Mouse (Mus musculus) right cerebral cortex, postnatal 25 days (tissue): Measurements from ENCODE around the gene Tpm1.

Experiments
- DNase-seq: peaks from one replicate; pipeline ENCODE4 v3.0.0; 2022

The Tpm1 gene

DNA sequence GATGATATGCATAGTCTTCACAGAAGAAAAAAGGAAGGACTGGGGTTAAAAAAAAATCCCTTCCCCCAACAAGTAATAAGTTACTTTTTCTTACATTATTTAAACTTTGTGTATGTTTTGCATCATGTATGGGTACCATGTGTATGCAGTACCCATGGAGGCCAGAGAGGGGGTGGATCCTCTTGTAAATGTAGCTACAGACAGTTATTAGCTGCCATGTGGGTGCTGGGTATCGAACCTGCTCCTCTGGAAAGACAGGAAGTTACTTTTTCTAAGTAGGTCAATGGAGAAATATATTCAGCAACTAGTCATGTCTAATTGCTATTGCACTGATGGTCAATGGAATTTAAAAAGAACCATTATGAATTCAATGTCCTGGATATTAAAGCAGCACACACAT is 70.7 kb downstream of the Tpm1 start:
- DNase-seq = no peak

DNA sequence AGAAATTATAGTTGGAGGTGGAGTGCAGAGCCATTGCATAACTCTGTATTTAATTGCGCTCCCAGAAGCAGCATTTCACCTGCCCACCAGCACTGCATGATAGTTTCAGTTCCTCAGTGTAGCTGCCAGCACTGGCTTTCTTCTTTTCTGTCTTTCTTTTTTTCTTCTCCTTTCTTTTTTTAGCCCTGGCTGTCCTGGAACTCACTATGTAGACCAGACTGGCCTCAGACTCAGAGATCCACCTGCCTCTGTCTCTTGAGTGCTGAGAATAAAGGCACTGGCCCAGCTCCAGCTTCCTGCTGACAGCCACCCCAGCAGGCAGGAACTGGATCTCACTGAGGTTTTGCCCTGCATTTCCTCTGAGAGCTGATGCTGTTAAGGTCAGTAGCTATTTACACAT is 71.2 kb downstream of the Tpm1 start:
- DNase-seq = peak; percentile 35

DNA sequence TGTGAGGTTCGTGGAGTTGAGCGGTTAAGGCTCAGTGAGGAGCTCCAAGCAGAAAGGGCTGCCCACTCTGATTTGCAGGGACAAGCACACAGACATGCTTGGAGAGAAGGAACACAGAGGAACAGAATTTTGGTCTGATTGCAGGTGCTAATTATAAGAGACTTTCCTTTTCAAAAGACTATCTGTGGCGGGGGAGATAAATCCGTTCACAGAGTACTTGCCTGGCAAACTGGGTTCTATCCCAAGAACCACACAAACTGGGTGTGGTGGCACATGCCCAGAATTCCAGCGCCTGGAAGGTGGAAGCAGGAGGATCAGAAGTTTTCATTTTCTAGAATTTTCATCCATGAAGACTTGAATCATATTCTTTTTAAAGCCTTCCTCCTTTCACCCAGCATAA is 72.1 kb downstream of the Tpm1 start:
- no peak for DNase-seq

DNA sequence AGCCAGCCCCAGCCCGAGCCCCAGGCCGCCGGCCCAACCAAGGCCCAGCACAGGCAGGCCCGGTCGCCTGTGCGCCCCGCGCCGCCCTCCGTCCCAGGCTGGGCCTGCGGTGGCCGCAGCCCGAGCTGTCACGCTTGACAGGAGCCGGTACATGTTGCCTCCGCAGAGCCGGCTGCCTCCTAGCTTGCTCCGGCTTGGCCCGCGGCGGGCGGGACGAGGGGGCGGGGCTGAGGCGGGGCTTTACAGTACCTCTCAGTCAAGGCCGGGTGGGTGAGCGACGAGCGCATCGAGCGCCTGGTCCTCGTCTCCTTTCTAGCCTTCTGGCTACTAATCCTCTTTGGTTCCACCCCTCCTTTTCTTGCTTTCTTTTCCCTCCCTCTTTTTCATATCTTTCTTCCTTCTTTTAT is 74.0 kb downstream of the Tpm1 start, which contains the start of gene Lactb:
TSS of gene Lactb (minus strand) at position 246 of the 407 bp plus-strand sequence.
- peak; percentile 94 for DNase-seq

DNA sequence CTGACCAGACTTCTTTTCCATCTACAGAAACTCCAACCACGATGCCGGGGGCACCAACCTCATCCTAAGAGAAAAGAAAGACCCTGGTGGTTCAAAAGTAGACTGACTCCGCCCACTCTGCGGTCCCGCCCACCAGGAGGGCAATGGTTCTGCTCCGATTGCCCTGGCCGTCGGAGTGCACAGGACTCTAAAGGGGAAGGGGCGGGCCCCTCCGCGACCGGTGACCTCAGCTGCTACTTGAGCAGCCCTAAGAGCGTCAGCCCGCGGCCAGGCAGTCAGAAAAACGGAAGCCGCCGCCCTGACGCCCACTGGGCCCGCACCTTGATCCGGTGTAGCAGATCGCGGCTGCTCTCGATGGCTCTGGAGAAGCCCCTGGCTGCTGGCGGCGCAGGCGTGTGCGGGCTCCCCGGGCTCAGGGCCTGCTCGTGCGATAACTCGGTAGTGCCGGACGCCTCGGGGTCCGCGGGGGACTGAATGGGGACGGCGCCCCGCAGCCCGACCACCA is 74.4 kb downstream of the Tpm1 start:
- no peak for DNase-seq
